Mouse (Mus musculus): ENCODE measurements around the gene Krtap10-4. TPM values are rescaled to one million over a fixed set of nuclear protein-coding genes. Genes with fewer than 3 reads are reported as not detected.
"Not testable (repeated sequence)": the region's sequence is repeated elsewhere in the genome, so short reads cannot be mapped to it uniquely, and the experiment has no call there.

Krtap10-4 gene
- polyA plus RNA-seq, 1 experiment from 2014 or later: not detected

- ATAC-seq (ENCODE audit: insufficient read depth, low FRiP score): no peak
These were observed 27.9 kb downstream of the Krtap10-4 start, which contains the start of gene Gm19668 for GRCm38 (mm10) chr10:77798921-77799508. TSS of gene Gm19668 (minus strand) at chr10:77799133.

GRCm38 (mm10) chr10:77798164-77798920 is 28.6 kb downstream of the Krtap10-4 start:
- not testable (repeated sequence) for H3K9me3 ChIP-seq (replicated peaks; ENCODE audit: control insufficient read depth, low read length); H3K27me3 ChIP-seq (ENCODE audit: control insufficient read depth, insufficient read depth, low read length); H3K4me3 ChIP-seq (replicated peaks; ENCODE audit: low read length); H3K4me1 ChIP-seq (ENCODE audit: control insufficient read depth, insufficient read depth, low read length); H3K27ac ChIP-seq (ENCODE audit: low read length); H3K4me2 ChIP-seq (ENCODE audit: low read depth, low read length); H3K9ac ChIP-seq (ENCODE audit: low read length); H3K36me3 ChIP-seq (ENCODE audit: control insufficient read depth, insufficient read depth, low read length); ATAC-seq (ENCODE audit: insufficient read depth, low FRiP score)
- 38% methylated on average over 3 of the region's 3 CpGs for WGBS

More at GRCm38 (mm10) chr10:77798921-77799508, 27.9 kb downstream of the Krtap10-4 start, which contains the start of gene Gm19668:
- WGBS: 62% methylated on average over 8 of the region's 8 CpGs
- H3K27ac ChIP-seq (ENCODE audit: low read length): no peak within 1 kb of the TSS
- H3K4me3 ChIP-seq (replicated peaks; ENCODE audit: low read length): no peak within 1 kb of the TSS
- no peaks in the 10 kb centered on the region for H3K36me3 ChIP-seq (ENCODE audit: control insufficient read depth, insufficient read depth, low read length)
- no peak within 1 kb of the TSS for H3K4me2 ChIP-seq (ENCODE audit: low read depth, low read length)
- H3K9ac ChIP-seq (ENCODE audit: low read length): no peak within 1 kb of the TSS
- no peaks in the 10 kb centered on the region for H3K27me3 ChIP-seq (ENCODE audit: control insufficient read depth, insufficient read depth, low read length)
- no peaks in the 10 kb centered on the region for H3K9me3 ChIP-seq (replicated peaks; ENCODE audit: control insufficient read depth, low read length)
- H3K4me1 ChIP-seq (ENCODE audit: control insufficient read depth, insufficient read depth, low read length): no peaks in the 10 kb centered on the region

GRCm38 (mm10) chr10:77797677-77798076 is 29.2 kb downstream of the Krtap10-4 start:
- Histone ChIP-seq H3K27ac (ENCODE audit: low read length) (no peak overlapping the region), H3K4me2 (ENCODE audit: low read depth, low read length) (no peak overlapping the region), H3K4me3 (replicated peaks; ENCODE audit: low read length) (no peak overlapping the region), H3K9me3 (replicated peaks; ENCODE audit: control insufficient read depth, low read length) (no peaks in the 10 kb centered on the region), H3K36me3 (ENCODE audit: control insufficient read depth, insufficient read depth, low read length) (no peaks in the 10 kb centered on the region), H3K4me1 (ENCODE audit: control insufficient read depth, insufficient read depth, low read length) (no peaks in the 10 kb centered on the region), H3K9ac (ENCODE audit: low read length) (no peak overlapping the region), H3K27me3 (ENCODE audit: control insufficient read depth, insufficient read depth, low read length) (no peaks in the 10 kb centered on the region)
- no peak for ATAC-seq (ENCODE audit: insufficient read depth, low FRiP score)
- WGBS: 15% methylated on average over 3 of the region's 3 CpGs

- no peak within 1 kb of the TSS for H3K4me3 ChIP-seq (replicated peaks; ENCODE audit: low read length)
- no peaks in the 10 kb centered on the region for H3K27me3 ChIP-seq (ENCODE audit: control insufficient read depth, insufficient read depth, low read length)
- H3K27ac ChIP-seq (ENCODE audit: low read length): no peak within 1 kb of the TSS
- ATAC-seq (ENCODE audit: insufficient read depth, low FRiP score): no peak
- no peaks in the 10 kb centered on the region for H3K36me3 ChIP-seq (ENCODE audit: control insufficient read depth, insufficient read depth, low read length)
- no peak within 1 kb of the TSS for H3K4me2 ChIP-seq (ENCODE audit: low read depth, low read length)
- no peaks in the 10 kb centered on the region for H3K9me3 ChIP-seq (replicated peaks; ENCODE audit: control insufficient read depth, low read length)
- no peaks in the 10 kb centered on the region for H3K4me1 ChIP-seq (ENCODE audit: control insufficient read depth, insufficient read depth, low read length)
- H3K9ac ChIP-seq (ENCODE audit: low read length): no peak within 1 kb of the TSS
- WGBS: 66% methylated on average over 2 of the region's 2 CpGs
These were observed 31.9 kb downstream of the Krtap10-4 start, which contains the start of gene Gm9639 for GRCm38 (mm10) chr10:77794976-77795375. TSS of gene Gm9639 (minus strand) at chr10:77795076.

GRCm38 (mm10) chr10:77788621-77789020 is 38.3 kb downstream of the Krtap10-4 start:
- Histone ChIP-seq H3K4me3 (replicated peaks; ENCODE audit: low read length) (no peak overlapping the region), H3K27ac (ENCODE audit: low read length) (no peak overlapping the region), H3K9me3 (replicated peaks; ENCODE audit: control insufficient read depth, low read length) (no peaks in the 10 kb centered on the region), H3K4me2 (ENCODE audit: low read depth, low read length) (no peak overlapping the region), H3K4me1 (ENCODE audit: control insufficient read depth, insufficient read depth, low read length) (no peaks in the 10 kb centered on the region), H3K9ac (ENCODE audit: low read length) (no peak overlapping the region), H3K36me3 (ENCODE audit: control insufficient read depth, insufficient read depth, low read length) (no peaks in the 10 kb centered on the region), H3K27me3 (ENCODE audit: control insufficient read depth, insufficient read depth, low read length) (no peaks in the 10 kb centered on the region)
- WGBS: 71% methylated on average over 2 of the region's 2 CpGs
- ATAC-seq (ENCODE audit: insufficient read depth, low FRiP score): no peak

GRCm38 (mm10) chr10:77787876-77788275 is 39.0 kb downstream of the Krtap10-4 start, which contains the start of gene Gm7137:
TSS of gene Gm7137 (minus strand) at chr10:77788200.
- H3K27me3 ChIP-seq (ENCODE audit: control insufficient read depth, insufficient read depth, low read length); H3K9ac ChIP-seq (ENCODE audit: low read length); H3K27ac ChIP-seq (ENCODE audit: low read length); ATAC-seq (ENCODE audit: insufficient read depth, low FRiP score); H3K9me3 ChIP-seq (replicated peaks; ENCODE audit: control insufficient read depth, low read length); H3K4me2 ChIP-seq (ENCODE audit: low read depth, low read length); H3K4me3 ChIP-seq (replicated peaks; ENCODE audit: low read length); H3K36me3 ChIP-seq (ENCODE audit: control insufficient read depth, insufficient read depth, low read length); H3K4me1 ChIP-seq (ENCODE audit: control insufficient read depth, insufficient read depth, low read length): not testable (repeated sequence)
- WGBS: 57% methylated on average over 1 of the region's 1 CpGs

GRCm38 (mm10) chr10:77783396-77783795 is 43.5 kb downstream of the Krtap10-4 start:
- not testable (repeated sequence) for H3K4me3 ChIP-seq (replicated peaks; ENCODE audit: low read length); H3K27ac ChIP-seq (ENCODE audit: low read length); H3K27me3 ChIP-seq (ENCODE audit: control insufficient read depth, insufficient read depth, low read length); H3K9me3 ChIP-seq (replicated peaks; ENCODE audit: control insufficient read depth, low read length); H3K4me2 ChIP-seq (ENCODE audit: low read depth, low read length); H3K4me1 ChIP-seq (ENCODE audit: control insufficient read depth, insufficient read depth, low read length); H3K36me3 ChIP-seq (ENCODE audit: control insufficient read depth, insufficient read depth, low read length); ATAC-seq (ENCODE audit: insufficient read depth, low FRiP score); H3K9ac ChIP-seq (ENCODE audit: low read length)
- WGBS: 80% methylated on average over 1 of the region's 3 CpGs

GRCm38 (mm10) chr10:77782442-77782841 is 44.5 kb downstream of the Krtap10-4 start, which contains the start of gene Gm3250:
TSS of gene Gm3250 (minus strand) at chr10:77782542.
- H3K9ac ChIP-seq (ENCODE audit: low read length); H3K27ac ChIP-seq (ENCODE audit: low read length); ATAC-seq (ENCODE audit: insufficient read depth, low FRiP score); H3K9me3 ChIP-seq (replicated peaks; ENCODE audit: control insufficient read depth, low read length); H3K4me1 ChIP-seq (ENCODE audit: control insufficient read depth, insufficient read depth, low read length); H3K4me2 ChIP-seq (ENCODE audit: low read depth, low read length); H3K27me3 ChIP-seq (ENCODE audit: control insufficient read depth, insufficient read depth, low read length); H3K4me3 ChIP-seq (replicated peaks; ENCODE audit: low read length); H3K36me3 ChIP-seq (ENCODE audit: control insufficient read depth, insufficient read depth, low read length): not testable (repeated sequence)
- WGBS: no CpG with 5 or more reads among the region's 1 CpGs

GRCm38 (mm10) chr10:77776844-77777243 is 50.1 kb downstream of the Krtap10-4 start, which contains the start of gene Gm7138:
TSS of gene Gm7138 (minus strand) at chr10:77776944.
- not testable (repeated sequence) for ATAC-seq (ENCODE audit: insufficient read depth, low FRiP score); H3K4me2 ChIP-seq (ENCODE audit: low read depth, low read length); H3K4me3 ChIP-seq (replicated peaks; ENCODE audit: low read length); H3K27ac ChIP-seq (ENCODE audit: low read length); H3K36me3 ChIP-seq (ENCODE audit: control insufficient read depth, insufficient read depth, low read length); H3K27me3 ChIP-seq (ENCODE audit: control insufficient read depth, insufficient read depth, low read length); H3K4me1 ChIP-seq (ENCODE audit: control insufficient read depth, insufficient read depth, low read length); H3K9me3 ChIP-seq (replicated peaks; ENCODE audit: control insufficient read depth, low read length); H3K9ac ChIP-seq (ENCODE audit: low read length)
- 54% methylated on average over 1 of the region's 1 CpGs for WGBS
